Mouse (Mus musculus) hindlimb bud, embryonic 11.5 days (tissue): ENCODE measurements around the gene Gm49380.

Experiments used
- DNase-seq: peaks from one replicate; pipeline ENCODE4 v3.0.0-alpha.2; 2012; ENCODE audit warnings: low read depth, low spot score; ENCODE audit errors: extremely low spot score

Gm49380 gene

GRCm38 (mm10) chr9:44047571-44048490, 65.5 kb downstream of the Gm49380 start:
- DNase-seq = no peak

DNA sequence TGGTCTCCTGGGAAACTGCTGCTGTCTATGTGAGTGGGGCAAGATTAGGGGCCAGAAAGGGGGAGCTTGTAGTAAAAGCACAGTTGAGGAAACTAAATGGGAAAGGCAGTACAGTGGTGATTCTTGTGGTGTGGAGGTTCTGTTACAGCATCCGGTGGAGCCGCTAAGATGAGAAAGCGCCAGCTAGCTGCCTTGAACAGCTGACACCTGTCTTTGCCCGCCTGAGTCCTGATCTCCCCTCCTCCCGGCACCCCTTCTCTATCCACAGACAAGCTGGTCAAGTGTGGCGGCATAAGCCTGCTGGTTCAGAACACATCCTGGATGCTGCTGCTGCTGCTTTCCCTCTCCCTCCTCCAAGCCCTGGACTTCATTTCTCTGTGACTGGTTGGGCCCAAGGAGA, 66.2 kb downstream of the Gm49380 start:
- no peak for DNase-seq

GRCm38 (mm10) chr9:44046426-44046825, 66.9 kb downstream of the Gm49380 start:
- DNase-seq = no peak

- no peak for DNase-seq
Measured at GRCm38 (mm10) chr9:44045884-44046272, 67.4 kb downstream of the Gm49380 start.

GRCm38 (mm10) chr9:44045158-44045883, 68.0 kb downstream of the Gm49380 start:
- DNase-seq = no peak

- DNase-seq = no peak
Measured at GRCm38 (mm10) chr9:44044426-44045157, 68.7 kb downstream of the Gm49380 start.

DNA sequence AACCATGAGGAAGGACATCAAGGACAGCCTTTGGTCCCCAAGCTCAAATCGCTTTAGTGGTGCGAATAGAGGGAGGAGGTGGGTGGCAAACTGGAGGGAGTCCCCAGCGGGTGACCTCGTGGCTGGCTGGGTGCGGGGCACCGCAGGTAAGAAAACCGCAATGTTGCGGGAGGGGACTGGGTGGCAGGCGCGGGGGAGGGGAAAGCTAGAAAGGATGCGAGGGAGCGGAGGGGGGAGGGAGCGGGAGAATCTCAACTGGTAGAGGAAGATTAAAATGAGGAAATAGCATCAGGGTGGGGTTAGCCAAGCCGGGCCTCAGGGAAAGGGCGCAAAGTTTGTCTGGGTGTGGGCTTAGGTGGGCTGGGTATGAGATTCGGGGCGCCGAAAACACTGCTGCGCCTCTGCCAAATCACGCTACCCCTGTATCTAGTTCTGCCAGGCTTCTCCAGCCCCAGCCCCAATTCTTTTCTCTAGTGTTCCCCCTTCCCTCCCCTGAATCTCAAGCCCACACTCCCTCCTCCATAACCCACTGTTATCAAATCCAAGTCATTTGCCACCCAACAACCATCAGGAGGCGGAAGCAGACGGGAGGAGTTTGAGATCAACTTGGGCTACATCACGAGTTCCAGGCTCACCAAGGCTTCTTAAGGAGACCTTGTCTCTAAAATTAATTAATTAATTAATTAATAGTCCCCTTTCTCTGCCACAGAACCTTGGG, 69.4 kb downstream of the Gm49380 start:
- no peak for DNase-seq

GRCm38 (mm10) chr9:44042836-44043707, 70.2 kb downstream of the Gm49380 start, which contains the start of gene Thy1:
Gene Thy1 (plus strand): TSS chr9:44043384.
- DNase-seq = peak; percentile 8

GRCm38 (mm10) chr9:44042396-44042680, 71.0 kb downstream of the Gm49380 start:
- DNase-seq = no peak

GRCm38 (mm10) chr9:44041511-44042395, 71.5 kb downstream of the Gm49380 start:
- DNase-seq = no peak

DNA sequence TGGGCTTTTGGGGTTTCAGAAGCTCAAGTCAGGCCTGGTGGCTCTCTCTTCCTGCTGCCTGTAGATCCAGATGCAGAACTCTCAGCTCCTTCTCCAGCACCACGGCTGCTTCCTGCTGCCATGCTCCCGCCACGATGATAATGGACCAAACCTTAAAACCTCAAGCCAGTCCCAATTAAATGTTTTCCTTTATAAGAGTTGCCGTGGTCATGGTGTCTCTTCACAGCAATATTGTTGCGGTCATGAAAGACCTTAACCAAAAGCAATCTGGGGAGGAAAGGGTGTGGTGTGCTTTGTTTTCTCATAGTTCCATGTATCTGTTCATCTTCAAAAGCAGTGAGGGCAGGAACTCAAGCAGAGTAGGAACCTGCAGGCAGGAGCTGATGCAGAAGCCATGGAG, 76.2 kb downstream of the Gm49380 start:
- no peak for DNase-seq

DNA sequence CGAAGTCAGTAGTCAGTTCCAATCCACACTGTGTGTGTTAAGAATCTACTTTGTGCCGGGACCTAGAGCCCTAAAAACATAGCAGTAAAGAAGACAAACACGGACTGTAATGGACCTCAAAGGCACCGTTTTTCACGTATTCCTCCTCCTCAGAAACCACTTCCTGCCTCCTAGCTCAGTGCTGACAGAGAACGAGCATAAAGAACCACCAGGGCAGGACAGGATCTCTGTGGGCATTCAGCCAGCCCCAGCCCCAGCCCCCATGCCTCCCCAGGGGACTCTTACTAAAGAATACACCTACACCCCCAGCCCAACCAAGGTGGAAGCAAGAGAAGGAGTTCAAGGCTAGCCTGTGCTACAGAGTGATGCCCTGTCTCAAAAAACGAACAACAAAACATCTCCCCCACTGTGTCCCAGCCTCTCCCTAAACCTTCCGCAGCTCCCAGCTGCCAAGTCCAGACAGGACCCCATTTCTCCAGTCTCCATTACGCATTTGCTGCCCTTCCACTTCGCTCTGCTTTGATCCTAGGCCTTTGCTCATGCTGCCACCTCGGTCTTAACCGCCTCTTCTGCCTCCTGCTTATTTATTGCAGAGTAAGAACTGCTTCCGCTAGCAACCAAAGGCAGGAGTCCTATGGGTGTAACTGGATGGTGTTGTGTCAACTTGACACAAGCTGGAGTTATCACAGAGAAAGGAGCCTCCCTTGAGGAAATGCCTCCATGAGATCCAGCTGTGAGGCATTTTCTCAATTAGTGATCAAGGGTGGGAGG, 79.2 kb downstream of the Gm49380 start:
- no peak for DNase-seq

GRCm38 (mm10) chr9:44033317-44033716, 80.0 kb downstream of the Gm49380 start:
- no peak for DNase-seq

GRCm38 (mm10) chr9:44031946-44032345, 81.4 kb downstream of the Gm49380 start:
- DNase-seq = no peak

DNA sequence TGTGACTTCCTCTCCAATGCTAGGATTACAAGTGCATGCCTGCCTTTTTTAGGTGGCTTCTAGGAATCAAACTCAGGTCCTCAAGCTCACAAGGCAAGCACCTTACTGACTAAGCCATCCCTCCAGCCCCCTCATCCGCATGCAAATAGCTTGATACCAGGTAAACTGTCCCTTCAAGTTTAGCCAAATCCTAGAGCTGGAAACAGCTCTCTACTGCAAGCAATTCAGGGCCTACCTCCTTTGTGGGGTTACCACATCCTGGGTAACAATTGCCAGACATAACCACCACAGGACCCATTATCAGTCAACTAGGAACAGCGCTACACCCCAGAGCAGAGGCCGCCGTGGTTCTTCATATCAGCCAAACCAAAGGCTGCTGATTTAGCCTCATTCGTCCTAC, 82.2 kb downstream of the Gm49380 start:
- no peak for DNase-seq

DNA sequence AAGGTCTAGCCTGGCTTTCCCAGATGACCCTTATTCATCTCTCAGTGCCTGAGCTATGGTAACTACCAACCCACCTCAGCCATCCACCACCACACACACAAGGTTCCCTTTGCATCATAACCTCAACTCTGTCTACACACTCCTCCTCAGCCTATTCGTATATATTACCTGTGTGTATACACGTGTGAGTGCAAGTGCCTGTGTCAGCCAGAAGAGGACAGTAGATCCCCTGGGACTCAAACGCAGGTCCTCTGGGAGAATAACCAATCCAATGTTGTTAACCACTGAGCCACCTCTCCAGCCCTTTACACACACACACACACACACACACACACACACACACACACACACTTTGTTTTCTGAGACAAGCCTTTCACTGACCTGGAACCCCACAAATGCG, 82.7 kb downstream of the Gm49380 start:
- no peak for DNase-seq

- no peak for DNase-seq
Measured at GRCm38 (mm10) chr9:44029580-44030236, 83.6 kb downstream of the Gm49380 start.

DNA sequence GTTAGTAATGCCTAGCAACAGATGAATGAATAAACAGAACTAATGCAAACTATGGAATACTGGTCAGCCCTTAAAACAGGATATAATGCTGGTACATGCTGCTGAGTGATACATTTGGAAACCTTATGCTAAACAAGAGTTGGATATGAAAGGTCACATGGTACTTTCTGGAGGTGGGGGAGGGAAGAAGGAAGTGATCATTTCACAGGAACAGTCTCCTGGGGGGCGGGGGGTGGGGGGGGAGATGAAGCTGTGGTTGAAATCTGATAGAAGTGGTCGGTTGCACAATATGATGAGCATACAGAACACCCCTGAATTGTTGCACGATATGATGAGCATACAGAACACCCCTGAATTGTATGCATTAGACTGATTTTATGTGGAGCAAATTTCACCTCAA, 89.2 kb downstream of the Gm49380 start:
- DNase-seq = no peak
